Mouse (Mus musculus): Measurements from ENCODE around the gene Cse1l. TPM values are rescaled to one million over a fixed set of nuclear protein-coding genes. Genes with fewer than 3 reads are reported as not detected.

Cse1l gene
- 81.0 and 86.5 TPM in 2 replicates for polyA plus RNA-seq (2015; fragmentation: Nextera tagmentation; extraction: Ambion mirVana)

GRCm38 (mm10) chr2:166905711-166906522 lies at the start of gene Cse1l:
TSS of gene Cse1l (plus strand) at chr2:166906040.
- peak; percentile 96 for ATAC-seq (replicated peaks; ENCODE audit: extremely low read depth, insufficient read depth, low FRiP score)

GRCm38 (mm10) chr2:166856366-166856765 lies 49.5 kb upstream of the Cse1l start:
- 80% methylated on average over 6 of the region's 6 CpGs for WGBS
- no peak overlapping the region for H3K27ac ChIP-seq (ENCODE audit: low read length)
- H3K9ac ChIP-seq (ENCODE audit: low read length): no peak overlapping the region
- no peaks in the 10 kb centered on the region for H3K4me1 ChIP-seq (ENCODE audit: control insufficient read depth, insufficient read depth, low read length)
- ATAC-seq (replicated peaks; ENCODE audit: extremely low read depth, insufficient read depth, low FRiP score): no peak
- peaks cover 69% of the 10 kb centered on the region for H3K36me3 ChIP-seq (ENCODE audit: control insufficient read depth, insufficient read depth)
- no peak overlapping the region for H3K4me3 ChIP-seq (ENCODE audit: low read length)
- H3K9me3 ChIP-seq (replicated peaks; ENCODE audit: control insufficient read depth, low read length): 0 out of 2 replicates have a peak, but pooled peaks cover 3% of the 10 kb centered on the region
- H3K4me2 ChIP-seq (ENCODE audit: low read depth, low read length): no peak overlapping the region
- no peaks in the 10 kb centered on the region for H3K27me3 ChIP-seq (ENCODE audit: control insufficient read depth, insufficient read depth, low read length)

More at GRCm38 (mm10) chr2:166905711-166906522, at the start of gene Cse1l:
- H3K9ac ChIP-seq (ENCODE audit: low read length): peak within 1 kb of the TSS; percentile 97
- H3K36me3 ChIP-seq (ENCODE audit: control insufficient read depth, insufficient read depth): 0 out of 2 replicates have a peak, but pooled peaks cover 3% of the 10 kb centered on the region
- H3K9me3 ChIP-seq (replicated peaks; ENCODE audit: control insufficient read depth, low read length): no peaks in the 10 kb centered on the region
- H3K4me3 ChIP-seq (ENCODE audit: low read length): peak within 1 kb of the TSS; percentile 93
- H3K4me2 ChIP-seq (ENCODE audit: low read depth, low read length): peak within 1 kb of the TSS; percentile 98
- peak within 1 kb of the TSS; percentile 100 for H3K27ac ChIP-seq (ENCODE audit: low read length)
- H3K4me1 ChIP-seq (ENCODE audit: control insufficient read depth, insufficient read depth, low read length): peaks cover 20% of the 10 kb centered on the region
- H3K27me3 ChIP-seq (ENCODE audit: control insufficient read depth, insufficient read depth, low read length): no peaks in the 10 kb centered on the region
- under 1% methylated on average over 75 of the region's 80 CpGs for WGBS

- no peak overlapping the region for H3K9ac ChIP-seq (ENCODE audit: low read length)
- H3K4me1 ChIP-seq (ENCODE audit: control insufficient read depth, insufficient read depth, low read length): no peaks in the 10 kb centered on the region
- no peak for ATAC-seq (replicated peaks; ENCODE audit: extremely low read depth, insufficient read depth, low FRiP score)
- no peak overlapping the region for H3K4me3 ChIP-seq (ENCODE audit: low read length)
- H3K36me3 ChIP-seq (ENCODE audit: control insufficient read depth, insufficient read depth): peaks cover 69% of the 10 kb centered on the region
- 0 out of 2 replicates have a peak, but pooled peaks cover 2% of the 10 kb centered on the region for H3K9me3 ChIP-seq (replicated peaks; ENCODE audit: control insufficient read depth, low read length)
- no peaks in the 10 kb centered on the region for H3K27me3 ChIP-seq (ENCODE audit: control insufficient read depth, insufficient read depth, low read length)
- no peak overlapping the region for H3K27ac ChIP-seq (ENCODE audit: low read length)
- no peak overlapping the region for H3K4me2 ChIP-seq (ENCODE audit: low read depth, low read length)
- 87% methylated on average over 2 of the region's 2 CpGs for WGBS
These were observed 48.7 kb upstream of the Cse1l start for GRCm38 (mm10) chr2:166857118-166857517.

GRCm38 (mm10) chr2:166859214-166859613 lies 46.6 kb upstream of the Cse1l start:
- H3K4me1 ChIP-seq (ENCODE audit: control insufficient read depth, insufficient read depth, low read length): no peaks in the 10 kb centered on the region
- H3K27ac ChIP-seq (ENCODE audit: low read length): no peak overlapping the region
- H3K36me3 ChIP-seq (ENCODE audit: control insufficient read depth, insufficient read depth): peaks cover 56% of the 10 kb centered on the region
- 85% methylated on average over 7 of the region's 7 CpGs for WGBS
- H3K9ac ChIP-seq (ENCODE audit: low read length): no peak overlapping the region
- no peak overlapping the region for H3K4me3 ChIP-seq (ENCODE audit: low read length)
- H3K9me3 ChIP-seq (replicated peaks; ENCODE audit: control insufficient read depth, low read length): no peaks in the 10 kb centered on the region
- no peaks in the 10 kb centered on the region; the same call in 1 of the 2 replicates for H3K27me3 ChIP-seq (ENCODE audit: control insufficient read depth, insufficient read depth, low read length)
- ATAC-seq (replicated peaks; ENCODE audit: extremely low read depth, insufficient read depth, low FRiP score): no peak
- no peak overlapping the region for H3K4me2 ChIP-seq (ENCODE audit: low read depth, low read length)

DNA sequence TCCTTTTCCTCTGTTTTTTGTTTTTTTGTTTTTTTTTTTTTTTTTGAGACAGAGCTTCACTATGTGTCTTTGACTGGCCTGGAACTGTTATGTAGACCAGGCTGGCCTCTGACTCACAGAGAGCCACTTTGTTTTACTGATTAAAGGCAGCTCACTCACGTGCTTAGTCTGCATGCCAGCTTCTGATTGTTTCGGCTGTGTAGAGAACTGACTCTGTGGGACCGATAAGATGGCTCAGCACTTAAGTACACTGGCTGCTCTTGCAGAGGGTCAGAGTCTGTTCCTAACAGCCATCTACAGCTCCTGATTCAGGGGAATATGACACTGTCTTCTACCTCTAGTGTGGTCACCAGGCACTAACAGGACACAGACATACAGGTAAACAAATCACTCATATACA lies 43.3 kb upstream of the Cse1l start:
- Histone ChIP-seq H3K9me3 (replicated peaks; ENCODE audit: control insufficient read depth, low read length) (no peaks in the 10 kb centered on the region), H3K36me3 (ENCODE audit: control insufficient read depth, insufficient read depth) (peaks cover 46% of the 10 kb centered on the region), H3K4me2 (ENCODE audit: low read depth, low read length) (no peak overlapping the region), H3K27me3 (ENCODE audit: control insufficient read depth, insufficient read depth, low read length) (no peaks in the 10 kb centered on the region; the same call in 1 of the 2 replicates), H3K4me1 (ENCODE audit: control insufficient read depth, insufficient read depth, low read length) (peaks cover 6% of the 10 kb centered on the region), H3K9ac (ENCODE audit: low read length) (no peak overlapping the region), H3K4me3 (ENCODE audit: low read length) (no peak overlapping the region), H3K27ac (ENCODE audit: low read length) (no peak overlapping the region)
- ATAC-seq (replicated peaks; ENCODE audit: extremely low read depth, insufficient read depth, low FRiP score): peak; percentile 35; the same call in 1 of the 2 replicates
- 29% methylated on average over 3 of the region's 3 CpGs for WGBS

GRCm38 (mm10) chr2:166865476-166865875 lies 40.4 kb upstream of the Cse1l start:
- 48% methylated on average over 10 of the region's 10 CpGs for WGBS
- ATAC-seq (replicated peaks; ENCODE audit: extremely low read depth, insufficient read depth, low FRiP score): 0 out of 2 replicates have a peak, but pooled peaks have one; percentile 34
- H3K4me3 ChIP-seq (ENCODE audit: low read length): no peak overlapping the region
- H3K9me3 ChIP-seq (replicated peaks; ENCODE audit: control insufficient read depth, low read length): no peaks in the 10 kb centered on the region
- H3K9ac ChIP-seq (ENCODE audit: low read length): no peak overlapping the region
- no peak overlapping the region for H3K4me2 ChIP-seq (ENCODE audit: low read depth, low read length)
- peaks cover 54% of the 10 kb centered on the region for H3K36me3 ChIP-seq (ENCODE audit: control insufficient read depth, insufficient read depth)
- H3K4me1 ChIP-seq (ENCODE audit: control insufficient read depth, insufficient read depth, low read length): peaks cover 6% of the 10 kb centered on the region
- no peak overlapping the region for H3K27ac ChIP-seq (ENCODE audit: low read length)
- H3K27me3 ChIP-seq (ENCODE audit: control insufficient read depth, insufficient read depth, low read length): no peaks in the 10 kb centered on the region; the same call in 1 of the 2 replicates

DNA sequence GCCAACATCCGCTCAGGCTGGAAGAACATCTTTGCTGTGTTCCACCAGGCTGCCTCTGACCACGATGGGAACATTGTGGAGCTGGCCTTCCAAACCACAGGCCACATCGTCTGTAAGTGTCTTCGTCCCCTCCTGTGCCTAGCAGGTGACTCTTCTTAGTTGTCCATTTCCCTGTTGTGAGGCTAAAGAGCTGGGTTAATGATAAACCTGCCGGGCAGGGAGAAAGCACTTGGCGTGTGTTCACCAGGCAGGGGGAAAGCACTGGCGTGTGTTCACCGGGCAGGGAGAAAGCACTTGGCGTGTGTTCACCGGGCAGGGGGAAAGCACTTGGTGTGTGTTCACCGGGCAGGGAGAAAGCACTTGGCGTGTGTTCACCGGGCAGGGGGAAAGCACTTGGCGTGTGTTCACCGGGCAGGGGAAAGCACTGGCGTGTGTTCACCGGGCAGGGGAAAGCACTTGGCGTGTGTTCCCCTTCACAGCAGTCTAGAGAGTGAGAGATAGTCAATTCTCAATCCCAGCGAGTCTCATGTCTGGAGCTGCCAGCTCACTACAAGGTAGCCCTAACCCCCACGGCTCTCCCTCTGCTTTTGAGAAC lies 35.5 kb upstream of the Cse1l start:
- Histone ChIP-seq H3K9ac (ENCODE audit: low read length) (no peak overlapping the region), H3K27me3 (ENCODE audit: control insufficient read depth, insufficient read depth, low read length) (no peaks in the 10 kb centered on the region), H3K27ac (ENCODE audit: low read length) (no peak overlapping the region), H3K4me1 (ENCODE audit: control insufficient read depth, insufficient read depth, low read length) (peaks cover 6% of the 10 kb centered on the region), H3K4me2 (ENCODE audit: low read depth, low read length) (no peak overlapping the region), H3K9me3 (replicated peaks; ENCODE audit: control insufficient read depth, low read length) (no peaks in the 10 kb centered on the region), H3K4me3 (ENCODE audit: low read length) (no peak overlapping the region), H3K36me3 (ENCODE audit: control insufficient read depth, insufficient read depth) (peaks cover 52% of the 10 kb centered on the region)
- WGBS: 76% methylated on average over 20 of the region's 20 CpGs
- no peak for ATAC-seq (replicated peaks; ENCODE audit: extremely low read depth, insufficient read depth, low FRiP score)

- 0 out of 2 replicates have a peak, but pooled peaks have one; percentile 18 for ATAC-seq (replicated peaks; ENCODE audit: extremely low read depth, insufficient read depth, low FRiP score)
- H3K9ac ChIP-seq (ENCODE audit: low read length): no peak overlapping the region
- H3K4me1 ChIP-seq (ENCODE audit: control insufficient read depth, insufficient read depth, low read length): peaks cover 4% of the 10 kb centered on the region
- peaks cover 55% of the 10 kb centered on the region for H3K36me3 ChIP-seq (ENCODE audit: control insufficient read depth, insufficient read depth)
- H3K27ac ChIP-seq (ENCODE audit: low read length): no peak overlapping the region
- H3K4me2 ChIP-seq (ENCODE audit: low read depth, low read length): no peak overlapping the region
- H3K27me3 ChIP-seq (ENCODE audit: control insufficient read depth, insufficient read depth, low read length): no peaks in the 10 kb centered on the region
- H3K4me3 ChIP-seq (ENCODE audit: low read length): no peak overlapping the region
- no peaks in the 10 kb centered on the region for H3K9me3 ChIP-seq (replicated peaks; ENCODE audit: control insufficient read depth, low read length)
- 53% methylated on average over 10 of the region's 10 CpGs for WGBS
These were observed 34.9 kb upstream of the Cse1l start for GRCm38 (mm10) chr2:166870899-166871298.

Data from heart, embryonic 16.5 days (tissue).